ENCODE assay signal across 8 mouse cellular contexts in the genomic region with DNA sequence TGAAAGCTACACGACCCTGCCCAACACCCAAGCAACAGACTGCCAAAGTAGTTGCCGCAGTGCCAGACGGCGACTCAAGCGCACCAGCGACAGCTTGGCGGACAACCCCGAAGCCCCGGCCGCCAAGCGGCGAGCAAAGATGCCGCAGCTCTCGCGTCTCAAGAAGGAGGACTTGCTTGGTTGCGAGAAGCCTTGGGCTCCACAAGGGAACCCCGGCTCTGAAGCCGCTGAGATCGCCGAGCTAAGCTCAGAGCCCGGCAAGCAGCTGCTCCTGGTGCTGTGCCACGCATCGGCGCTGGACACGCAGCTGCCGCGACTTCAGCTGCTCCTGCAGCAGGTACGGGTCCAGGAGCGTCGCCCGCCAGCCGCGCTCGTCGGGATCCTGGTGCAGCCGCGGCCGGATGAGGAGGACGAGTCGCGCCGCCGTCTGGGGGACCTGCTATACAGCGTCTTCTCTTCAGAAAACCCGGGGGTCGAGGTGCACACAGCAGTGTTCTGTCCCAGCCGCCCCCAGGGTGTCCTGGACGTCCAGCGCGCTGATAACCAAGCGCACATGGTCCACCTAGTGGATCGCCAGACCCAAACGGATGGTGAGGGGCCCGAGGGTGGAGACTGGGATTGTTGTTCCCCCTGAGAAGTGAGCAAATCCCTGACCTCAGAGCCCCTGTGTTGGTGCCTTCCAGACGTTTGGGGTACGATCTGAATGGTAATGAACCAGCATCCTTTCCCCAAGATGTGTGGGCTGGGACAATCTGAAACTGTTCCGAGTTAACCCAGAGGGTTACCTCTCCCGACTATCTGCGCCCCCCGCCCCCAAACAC. TPM values are rescaled to one million over a fixed set of nuclear protein-coding genes. Genes with fewer than 3 reads are reported as not detected.
DNase-seq lines count a peak whose midpoint lies in the region; ATAC-seq and TF ChIP-seq lines count a peak whose summit lies in the region.

No protein-coding gene starts in this region.

- ATAC-seq in heart, embryonic 16.5 days (replicated peaks; ENCODE audit: extremely low read depth, insufficient read depth, low FRiP score): no peak
- peak; percentile 74 for ATAC-seq in lung, embryonic 14.5 days (ENCODE audit: insufficient read depth)
- no peak for ATAC-seq in activated CD4-positive, CD25-positive, alpha-beta regulatory T cell, adult 4 months

- H3K9ac ChIP-seq in heart, embryonic 16.5 days (ENCODE audit: low read length): peak overlapping the region; percentile 66
- peak overlapping the region; percentile 42 for H3K9ac ChIP-seq in lung, embryonic 14.5 days

- no peaks in the 10 kb centered on the region for H3K9me3 ChIP-seq in embryonic facial prominence, embryonic 10.5 days
- no peaks in the 10 kb centered on the region for H3K9me3 ChIP-seq in heart, embryonic 16.5 days (replicated peaks; ENCODE audit: control insufficient read depth, low read length)
- no peaks in the 10 kb centered on the region for H3K9me3 ChIP-seq in lung, embryonic 14.5 days (ENCODE audit: low read depth, low read length)

- H3K36me3 ChIP-seq in embryonic facial prominence, embryonic 10.5 days (replicated peaks): no peaks in the 10 kb centered on the region
- no peaks in the 10 kb centered on the region for H3K36me3 ChIP-seq in heart, embryonic 16.5 days (ENCODE audit: control insufficient read depth, insufficient read depth)
- H3K36me3 ChIP-seq in lung, embryonic 14.5 days (ENCODE audit: insufficient read depth): no peaks in the 10 kb centered on the region

- TF ChIP-seq POLR2A in olfactory bulb, adult 2 months (IDR thresholded peaks at IDR 0.05; ENCODE audit: insufficient read depth, low read depth, low read length): no peak

- peak; percentile 68 for DNase-seq in CD4-positive helper T cell, adult 2 months (ENCODE audit: low read depth, low spot score)
- DNase-seq in adrenal gland, adult 2 months: peak; percentile 65
- DNase-seq in embryonic facial prominence, embryonic 10.5 days (ENCODE audit: low spot score): peak; percentile 83
- peak; percentile 49 to 62 for DNase-seq in layer of hippocampus, adult 2 months (ENCODE audit: low spot score in 2 of 2)
- DNase-seq in lung, embryonic 14.5 days: peak; percentile 81

- peak overlapping the region; percentile 99 for H3K4me2 ChIP-seq in heart, embryonic 16.5 days (ENCODE audit: low read depth, low read length)
- peak overlapping the region; percentile 91 for H3K4me2 ChIP-seq in lung, embryonic 14.5 days

- H3K4me1 ChIP-seq in embryonic facial prominence, embryonic 10.5 days: peaks cover 12% of the 10 kb centered on the region; the same call in 1 of the 2 replicates
- H3K4me1 ChIP-seq in heart, embryonic 16.5 days (ENCODE audit: control insufficient read depth, insufficient read depth, low read length): peaks cover 3% of the 10 kb centered on the region; the same call in 1 of the 2 replicates
- no peaks in the 10 kb centered on the region for H3K4me1 ChIP-seq in lung, embryonic 14.5 days (ENCODE audit: insufficient read depth)
- H3K4me1 ChIP-seq in olfactory bulb, adult 2 months (ENCODE audit: control insufficient read depth, insufficient read depth, low read length): peaks cover 6% of the 10 kb centered on the region; the same call in 1 of the 2 replicates

- peak overlapping the region; percentile 67 for H3K4me3 ChIP-seq in embryonic facial prominence, embryonic 10.5 days
- peak overlapping the region; percentile 65 for H3K4me3 ChIP-seq in heart, embryonic 16.5 days (ENCODE audit: low read length)
- H3K4me3 ChIP-seq in layer of hippocampus, adult 2 months: peak overlapping the region; percentile 61
- H3K4me3 ChIP-seq in lung, embryonic 14.5 days (ENCODE audit: low read depth, low read length): peak overlapping the region; percentile 47
- peak overlapping the region; percentile 37 for H3K4me3 ChIP-seq in olfactory bulb, adult 2 months (ENCODE audit: insufficient read depth, low read depth, low read length)

- no peak overlapping the region; the same call in 1 of the 2 replicates for H3K27ac ChIP-seq in embryonic facial prominence, embryonic 10.5 days (replicated peaks)
- H3K27ac ChIP-seq in heart, embryonic 16.5 days (ENCODE audit: low read length): no peak overlapping the region
- H3K27ac ChIP-seq in layer of hippocampus, adult 2 months: peak overlapping the region; percentile 92
- H3K27ac ChIP-seq in lung, embryonic 14.5 days (ENCODE audit: low read depth): no peak overlapping the region
- no peak overlapping the region for H3K27ac ChIP-seq in olfactory bulb, adult 2 months (ENCODE audit: insufficient read depth, low read depth, low read length)

- 4% methylated on average over 60 of the region's 60 CpGs for WGBS in embryonic facial prominence, embryonic 10.5 days
- WGBS in heart, embryonic 16.5 days: 3% methylated on average over 60 of the region's 60 CpGs
- 3% methylated on average over 60 of the region's 60 CpGs for WGBS in lung, embryonic 14.5 days
- 2% methylated on average over 60 of the region's 60 CpGs for WGBS in olfactory bulb, adult 2 months

- TF ChIP-seq CTCF in layer of hippocampus, adult 2 months (conservative IDR thresholded peaks at IDR 0.05): peak; percentile 75
- TF ChIP-seq CTCF in lung, embryonic 14.5 days (IDR thresholded peaks at IDR 0.05; ENCODE audit: low read depth): peak; percentile 64
- TF ChIP-seq CTCF in olfactory bulb, adult 2 months (IDR thresholded peaks at IDR 0.05; ENCODE audit: insufficient read depth, low read depth, low read length): peak; percentile 31; the same call in 1 of the 2 replicates

- H3K27me3 ChIP-seq in embryonic facial prominence, embryonic 10.5 days (replicated peaks; ENCODE audit: low read depth, poor library complexity, severe bottlenecking): peaks cover 62% of the 10 kb centered on the region
- H3K27me3 ChIP-seq in heart, embryonic 16.5 days (ENCODE audit: control insufficient read depth, insufficient read depth, low read length): peaks cover 31% of the 10 kb centered on the region
- peaks cover 23% of the 10 kb centered on the region for H3K27me3 ChIP-seq in lung, embryonic 14.5 days (ENCODE audit: insufficient read depth, low read length)

RNA-seq across cellular contexts. Expression of a gene that starts 1.8 kb away (rescaled TPM):
- total RNA-seq in adrenal gland, adult 2 months (2021): not detected
- polyA plus RNA-seq in adrenal gland, adult 2 months (2012; rRNA removed): not detected in 2 replicates
- polyA plus RNA-seq in embryonic facial prominence, embryonic 10.5 days (2016; fragmentation: Nextera tagmentation; extraction: Ambion mirVana): not detected in 2 replicates
- not detected in 2 replicates for polyA plus RNA-seq in heart, embryonic 16.5 days (2015; fragmentation: Nextera tagmentation; extraction: Ambion mirVana)
- 1 to 10 TPM; 1.2 TPM for total RNA-seq in layer of hippocampus, adult 2 months (2021)
- polyA plus RNA-seq in lung, embryonic 14.5 days (2014; fragmentation: Nextera tagmentation; extraction: Ambion mirVana): not detected in 2 replicates
- polyA plus RNA-seq in olfactory bulb, adult 2 months (2012; ENCODE audit: insufficient read depth, insufficient read length, low replicate concordance, missing spikeins): not detected in 2 replicates
- under 1 TPM in 1 of 2 experiments, not detected in 1; 0.49 TPM for polyA plus RNA-seq in activated CD4-positive, CD25-positive, alpha-beta regulatory T cell, adult 4 months (2017; shearing (Covaris generic))

RNA-seq across cellular contexts. Expression of a gene that starts 27.2 kb away (rescaled TPM):
- under 1 TPM; 0.12 to 0.21 TPM for total RNA-seq in adrenal gland, adult 2 months (2021)
- 0.07 and 0.25 TPM in 2 replicates for polyA plus RNA-seq in adrenal gland, adult 2 months (2012; rRNA removed)
- polyA plus RNA-seq in embryonic facial prominence, embryonic 10.5 days (2016; fragmentation: Nextera tagmentation; extraction: Ambion mirVana): 0.21 and 0.33 TPM in 2 replicates
- polyA plus RNA-seq in heart, embryonic 16.5 days (2015; fragmentation: Nextera tagmentation; extraction: Ambion mirVana): 0.21 and 0.24 TPM in 2 replicates
- total RNA-seq in layer of hippocampus, adult 2 months (2021): 10 to 100 TPM in 1 of 2 experiments, 1 to 10 TPM in 1; 9.8 to 11.9 TPM
- polyA plus RNA-seq in lung, embryonic 14.5 days (2014; fragmentation: Nextera tagmentation; extraction: Ambion mirVana): 1.3 and 2.0 TPM in 2 replicates
- not detected in 2 replicates for polyA plus RNA-seq in olfactory bulb, adult 2 months (2012; ENCODE audit: insufficient read depth, insufficient read length, low replicate concordance, missing spikeins)
- under 1 TPM in 1 of 2 experiments, not detected in 1; 0.21 TPM for polyA plus RNA-seq in activated CD4-positive, CD25-positive, alpha-beta regulatory T cell, adult 4 months (2017; shearing (Covaris generic))

RNA-seq across cellular contexts. Expression of a gene that starts 45.7 kb away (rescaled TPM):
- total RNA-seq in adrenal gland, adult 2 months (2021): 100 to 1,000 TPM; 123 to 128 TPM
- 19.9 and 27.6 TPM in 2 replicates for polyA plus RNA-seq in adrenal gland, adult 2 months (2012; rRNA removed)
- polyA plus RNA-seq in embryonic facial prominence, embryonic 10.5 days (2016; fragmentation: Nextera tagmentation; extraction: Ambion mirVana): 228 and 231 TPM in 2 replicates
- polyA plus RNA-seq in heart, embryonic 16.5 days (2015; fragmentation: Nextera tagmentation; extraction: Ambion mirVana): 131 and 142 TPM in 2 replicates
- 100 to 1,000 TPM; 105 to 111 TPM for total RNA-seq in layer of hippocampus, adult 2 months (2021)
- polyA plus RNA-seq in lung, embryonic 14.5 days (2014; fragmentation: Nextera tagmentation; extraction: Ambion mirVana): 196 and 200 TPM in 2 replicates
- polyA plus RNA-seq in olfactory bulb, adult 2 months (2012; ENCODE audit: insufficient read depth, insufficient read length, low replicate concordance, missing spikeins): 97.9 TPM in 1 of 2 replicates, not detected in the other
- 10 to 100 TPM; 79.9 to 86.8 TPM for polyA plus RNA-seq in activated CD4-positive, CD25-positive, alpha-beta regulatory T cell, adult 4 months (2017; shearing (Covaris generic))

RNA-seq across cellular contexts. Expression of a gene that starts 57.6 kb away (rescaled TPM):
- total RNA-seq in adrenal gland, adult 2 months (2021): 1 to 10 TPM; 4.3 to 4.4 TPM
- polyA plus RNA-seq in adrenal gland, adult 2 months (2012; rRNA removed): 0.98 and 1.2 TPM in 2 replicates
- not detected in 2 replicates for polyA plus RNA-seq in embryonic facial prominence, embryonic 10.5 days (2016; fragmentation: Nextera tagmentation; extraction: Ambion mirVana)
- 0.09 and 0.18 TPM in 2 replicates for polyA plus RNA-seq in heart, embryonic 16.5 days (2015; fragmentation: Nextera tagmentation; extraction: Ambion mirVana)
- total RNA-seq in layer of hippocampus, adult 2 months (2021): not detected
- not detected in 2 replicates for polyA plus RNA-seq in lung, embryonic 14.5 days (2014; fragmentation: Nextera tagmentation; extraction: Ambion mirVana)
- polyA plus RNA-seq in olfactory bulb, adult 2 months (2012; ENCODE audit: insufficient read depth, insufficient read length, low replicate concordance, missing spikeins): not detected in 2 replicates
- 1 to 10 TPM; 1.9 to 6.8 TPM for polyA plus RNA-seq in activated CD4-positive, CD25-positive, alpha-beta regulatory T cell, adult 4 months (2017; shearing (Covaris generic))
